Mouse (Mus musculus): Measurements from ENCODE around the gene Vps11. TPM values are rescaled to one million over a fixed set of nuclear protein-coding genes. Genes with fewer than 3 reads are reported as not detected.
"Not testable (repeated sequence)": the region's sequence is repeated elsewhere in the genome, so short reads cannot be mapped to it uniquely, and the experiment has no call there.

Vps11 gene
- total RNA-seq, 2 experiments from 2014 or later = 25.4 to 27.9 TPM

DNA sequence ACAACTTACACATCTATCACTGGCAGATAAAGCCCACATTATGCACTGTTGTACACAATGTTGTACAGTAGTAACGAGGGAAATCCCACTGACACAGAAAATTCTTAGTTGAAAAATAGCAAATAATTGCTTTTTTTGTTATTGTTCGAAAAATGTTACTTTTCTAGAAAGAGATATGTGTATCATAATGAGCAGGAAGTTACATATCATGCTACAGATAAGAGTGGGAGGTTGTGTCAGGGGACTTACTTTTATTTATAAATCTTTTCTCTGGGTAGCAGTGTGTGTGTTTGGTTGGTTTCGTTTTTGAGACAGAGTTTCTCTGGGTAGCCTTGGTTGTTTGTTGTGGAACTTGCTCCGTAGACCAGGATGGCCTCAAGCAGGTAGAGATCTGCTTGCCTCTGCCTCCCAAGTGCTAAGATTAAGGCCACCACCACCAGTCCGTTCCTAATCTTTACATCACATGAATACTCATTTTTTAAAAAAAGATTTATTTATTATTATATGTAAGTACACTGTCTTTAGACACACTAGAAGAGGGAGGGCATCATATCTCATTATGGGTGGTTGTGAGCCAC is 16.8 kb upstream of the Vps11 start:
- no peak for DNase-seq (ENCODE audit: low spot score in 2 of 2)

DNA sequence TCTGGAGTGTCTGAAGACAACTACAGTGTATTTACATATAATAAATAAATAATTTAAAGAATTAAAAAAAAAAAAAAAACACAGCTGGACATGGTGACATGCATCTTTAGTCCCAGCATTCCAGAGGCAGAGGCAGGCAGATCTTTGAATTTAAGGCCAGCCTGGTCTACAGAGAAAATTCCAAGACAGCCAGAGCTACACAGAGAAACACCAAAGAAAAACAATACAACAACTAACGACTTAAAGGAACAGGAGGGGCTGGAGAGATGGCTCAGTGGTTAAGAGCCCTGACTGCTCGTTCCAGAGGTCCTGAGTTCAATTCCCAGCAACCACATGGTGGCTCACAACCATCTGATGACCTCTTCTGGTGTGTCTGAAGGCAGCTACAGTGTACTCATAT is 15.9 kb upstream of the Vps11 start:
- DNase-seq (ENCODE audit: low spot score in 2 of 2) = not testable (repeated sequence)

DNA sequence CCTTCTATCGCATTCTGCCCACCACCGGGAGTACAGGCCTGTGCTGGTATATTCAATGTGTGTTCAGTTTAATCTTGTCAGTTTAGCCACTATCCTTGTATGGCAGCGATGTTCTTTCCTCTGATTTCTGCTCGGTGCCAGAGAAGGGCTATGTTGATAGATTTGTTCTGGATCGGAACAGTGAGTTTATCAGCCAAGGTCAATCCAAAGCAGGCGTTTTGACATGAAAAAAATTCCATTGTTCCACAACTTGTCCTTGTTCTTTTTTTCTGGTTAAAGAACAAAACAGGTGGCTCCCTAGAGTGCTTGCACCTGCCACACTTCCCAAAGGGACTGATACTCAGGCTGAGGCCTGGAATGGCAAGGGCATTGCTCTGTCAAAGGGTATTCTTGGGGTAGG is 14.7 kb upstream of the Vps11 start:
- no peak for DNase-seq (ENCODE audit: low spot score in 2 of 2)

DNA sequence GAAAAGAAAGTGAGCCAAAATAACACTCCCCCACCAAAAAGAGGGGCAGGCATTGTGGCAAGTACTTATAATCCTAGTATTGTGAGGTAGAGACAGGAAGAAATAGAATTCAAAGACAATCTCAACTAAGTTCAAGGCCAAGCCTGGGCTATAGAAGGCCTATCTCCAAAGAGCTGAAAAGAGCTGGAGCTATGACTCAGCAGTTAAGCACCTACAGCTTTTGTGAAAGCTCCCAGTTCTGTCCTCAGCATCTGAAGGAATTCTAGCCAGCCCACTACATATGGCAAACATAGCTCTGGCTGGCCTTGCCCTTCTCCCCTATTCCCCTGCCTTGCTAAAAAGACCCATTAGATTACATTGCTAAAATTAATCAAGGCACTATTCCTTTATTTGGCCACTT is 11.9 kb upstream of the Vps11 start:
- DNase-seq (ENCODE audit: low spot score in 2 of 2) = no peak

DNA sequence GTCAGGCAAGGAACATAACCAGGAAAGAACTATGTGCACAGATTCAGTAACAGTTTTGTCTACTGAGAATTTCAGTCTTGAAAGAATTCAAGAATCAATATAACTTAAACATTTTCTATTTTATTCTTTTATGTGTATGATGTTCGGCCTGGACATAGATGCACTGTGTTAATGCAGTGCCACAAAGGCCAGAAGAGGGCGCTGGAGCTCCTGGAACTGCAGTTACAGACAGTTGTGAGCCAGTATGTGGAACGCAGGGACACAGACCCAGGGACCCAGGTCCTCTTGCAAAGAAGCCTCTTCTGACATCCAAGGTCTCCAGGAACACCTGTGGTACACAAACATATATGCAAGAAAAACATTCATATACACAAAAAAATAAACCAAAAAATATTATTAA is 3.0 kb upstream of the Vps11 start:
- DNase-seq (ENCODE audit: low spot score in 2 of 2) = no peak

DNA sequence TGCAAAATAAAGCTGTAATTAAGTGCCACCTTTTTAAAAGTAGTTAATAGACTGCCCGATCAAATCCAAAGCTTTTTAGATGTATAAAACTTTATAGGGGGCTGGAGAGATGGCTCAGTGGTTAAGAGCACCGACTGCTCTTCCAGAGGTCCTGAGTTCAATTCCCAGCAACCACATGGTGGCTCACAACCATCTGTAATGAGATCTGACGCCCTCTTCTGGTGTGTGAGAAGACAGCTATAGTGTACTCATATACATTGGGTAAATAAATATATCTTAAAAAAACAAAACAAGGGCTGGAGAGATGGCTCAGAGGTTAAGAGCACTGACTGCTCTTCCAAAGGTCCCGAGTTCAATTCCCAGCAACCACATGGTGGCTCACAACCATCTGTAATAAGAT is 461 bp upstream of the Vps11 start:
- DNase-seq (ENCODE audit: low spot score in 2 of 2) = not testable (repeated sequence)

DNA sequence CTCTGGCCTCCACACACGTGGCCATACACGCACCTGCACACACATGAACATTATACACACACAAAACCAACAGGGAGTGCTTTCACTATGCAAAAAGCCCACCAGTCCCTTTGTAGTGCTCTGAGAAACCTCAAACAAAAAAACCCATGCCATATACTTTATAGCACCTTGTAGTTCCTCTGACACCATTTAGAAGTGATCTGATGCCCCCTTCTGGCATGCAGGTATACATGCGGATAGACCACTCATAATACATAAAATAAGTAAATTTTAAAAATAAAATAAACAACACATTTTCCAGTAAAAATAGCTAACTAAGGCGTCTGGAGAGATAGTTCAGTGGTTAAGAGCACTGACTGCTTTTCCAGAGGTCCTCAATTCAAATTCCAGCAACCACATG is 4.3 kb downstream of the Vps11 start:
- no peak for DNase-seq (ENCODE audit: low spot score in 2 of 2)

DNA sequence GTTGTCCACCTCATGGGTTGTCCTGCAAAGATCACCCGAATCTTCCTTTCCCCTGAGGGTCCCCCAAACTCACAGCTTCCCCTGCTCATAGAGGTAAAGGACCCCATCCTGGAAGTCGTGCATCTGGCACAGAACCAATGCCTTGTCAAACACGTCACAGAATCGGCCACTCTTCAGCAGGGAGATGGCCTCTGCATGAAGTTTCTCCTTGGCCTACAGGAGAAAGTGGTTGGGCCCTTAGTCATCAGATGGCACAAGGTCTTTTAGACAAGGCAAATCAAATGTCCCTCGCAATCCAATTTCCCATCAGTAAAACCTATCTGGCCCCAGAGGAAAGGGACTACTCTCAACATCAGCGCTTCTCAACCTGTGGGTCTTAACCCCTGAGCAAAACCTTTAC is 8.3 kb downstream of the Vps11 start:
- no peak for DNase-seq (ENCODE audit: low spot score in 2 of 2)

DNA sequence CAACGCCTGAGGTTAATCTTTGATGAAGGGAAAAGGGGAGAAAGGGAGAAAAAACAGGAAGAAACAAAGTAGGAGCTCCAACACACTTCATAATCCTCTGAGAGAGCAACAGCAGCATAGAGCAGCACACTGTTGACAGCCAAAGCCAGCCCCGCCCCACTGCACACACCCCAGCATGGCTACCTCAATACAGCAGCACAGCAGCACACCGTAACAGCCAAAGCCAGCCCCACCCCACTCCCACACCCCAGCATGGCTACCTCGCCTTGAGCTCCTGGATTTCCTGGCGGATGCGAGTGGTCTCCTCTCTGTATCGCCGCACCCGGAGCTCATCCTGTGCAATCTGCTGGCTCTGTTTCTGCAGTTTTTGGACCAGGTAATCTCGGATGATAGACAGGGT is 9.1 kb downstream of the Vps11 start:
- no peak for DNase-seq (ENCODE audit: low spot score in 2 of 2)

DNA sequence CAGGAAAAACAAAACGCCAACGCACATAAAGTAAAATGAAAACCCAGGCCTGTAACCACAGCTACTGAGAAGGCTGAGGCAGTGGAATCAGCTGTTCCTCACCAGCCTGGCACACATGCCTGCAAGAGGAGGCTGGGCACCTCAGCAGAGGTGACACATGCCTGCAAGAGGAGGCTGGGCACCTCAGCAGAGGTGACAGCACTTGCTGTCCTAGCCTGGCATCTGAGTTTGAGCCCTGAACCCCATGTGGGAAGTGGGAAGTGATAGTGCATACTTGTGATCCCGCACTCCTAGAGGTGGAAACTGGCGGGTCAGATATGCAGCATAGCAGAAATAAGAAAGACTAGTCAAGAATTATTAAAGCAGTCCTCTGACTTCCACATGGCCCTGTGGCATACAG is 10.1 kb downstream of the Vps11 start:
- no peak for DNase-seq (ENCODE audit: low spot score in 2 of 2)

DNA sequence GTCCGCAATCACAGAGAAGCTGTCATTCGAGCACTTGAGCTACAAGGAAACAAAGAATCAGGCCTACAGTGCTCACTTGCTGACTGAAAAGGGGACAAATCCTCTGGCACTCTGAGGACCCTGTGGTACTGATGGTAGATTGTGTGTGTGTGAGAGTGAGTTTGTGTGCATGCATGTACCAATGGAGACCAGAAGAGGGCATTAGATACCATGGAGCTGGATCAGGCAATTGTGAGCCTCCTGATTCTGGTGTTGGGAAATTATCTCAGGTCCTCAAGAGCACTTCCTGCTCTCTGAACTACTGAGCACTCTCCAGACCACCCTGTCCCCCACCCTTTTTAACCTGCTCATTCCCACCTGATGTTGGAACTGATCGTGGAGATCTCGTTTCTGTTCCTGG is 12.9 kb downstream of the Vps11 start:
- no peak for DNase-seq (ENCODE audit: low spot score in 2 of 2)

DNA sequence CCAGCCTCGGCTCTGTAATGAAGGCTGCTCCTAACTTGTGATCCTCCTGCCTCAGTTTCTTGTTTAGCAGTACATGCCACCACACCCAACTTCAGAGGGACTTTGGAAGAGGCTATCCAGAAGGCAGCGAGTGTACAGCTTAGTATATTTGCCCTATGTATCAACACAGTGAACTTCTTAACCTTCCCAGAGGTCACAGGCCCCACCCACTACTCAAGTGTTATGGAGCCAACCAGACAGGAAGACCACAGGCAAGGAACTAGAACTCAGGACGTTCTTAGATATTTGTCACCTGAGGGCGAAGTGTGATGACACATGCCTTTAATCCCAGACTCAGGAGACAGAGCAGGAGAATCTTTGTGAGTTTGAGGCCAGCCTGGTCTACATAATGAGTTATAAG is 13.8 kb downstream of the Vps11 start:
- no peak for DNase-seq (ENCODE audit: low spot score in 2 of 2)

DNA sequence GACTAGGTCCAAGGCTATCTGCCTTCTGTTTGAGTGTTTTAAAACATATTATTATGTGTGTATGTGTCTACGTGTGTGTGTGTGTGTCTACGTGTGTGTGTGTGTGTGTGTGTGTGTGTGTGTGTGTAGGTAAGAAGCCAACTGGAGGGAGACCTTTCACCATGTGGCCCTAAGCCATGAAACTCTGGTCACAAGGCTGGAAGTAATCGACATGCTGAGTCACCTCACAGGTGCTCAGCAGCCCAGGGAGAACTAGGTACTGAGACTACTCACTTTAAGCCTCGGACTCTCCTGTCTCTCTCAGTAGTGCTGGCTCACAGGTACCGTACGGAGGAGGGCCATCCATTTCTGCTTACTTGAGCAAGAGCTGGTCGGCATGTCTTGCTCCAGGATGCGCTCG is 14.3 kb downstream of the Vps11 start:
- DNase-seq (ENCODE audit: low spot score in 2 of 2) = no peak

DNA sequence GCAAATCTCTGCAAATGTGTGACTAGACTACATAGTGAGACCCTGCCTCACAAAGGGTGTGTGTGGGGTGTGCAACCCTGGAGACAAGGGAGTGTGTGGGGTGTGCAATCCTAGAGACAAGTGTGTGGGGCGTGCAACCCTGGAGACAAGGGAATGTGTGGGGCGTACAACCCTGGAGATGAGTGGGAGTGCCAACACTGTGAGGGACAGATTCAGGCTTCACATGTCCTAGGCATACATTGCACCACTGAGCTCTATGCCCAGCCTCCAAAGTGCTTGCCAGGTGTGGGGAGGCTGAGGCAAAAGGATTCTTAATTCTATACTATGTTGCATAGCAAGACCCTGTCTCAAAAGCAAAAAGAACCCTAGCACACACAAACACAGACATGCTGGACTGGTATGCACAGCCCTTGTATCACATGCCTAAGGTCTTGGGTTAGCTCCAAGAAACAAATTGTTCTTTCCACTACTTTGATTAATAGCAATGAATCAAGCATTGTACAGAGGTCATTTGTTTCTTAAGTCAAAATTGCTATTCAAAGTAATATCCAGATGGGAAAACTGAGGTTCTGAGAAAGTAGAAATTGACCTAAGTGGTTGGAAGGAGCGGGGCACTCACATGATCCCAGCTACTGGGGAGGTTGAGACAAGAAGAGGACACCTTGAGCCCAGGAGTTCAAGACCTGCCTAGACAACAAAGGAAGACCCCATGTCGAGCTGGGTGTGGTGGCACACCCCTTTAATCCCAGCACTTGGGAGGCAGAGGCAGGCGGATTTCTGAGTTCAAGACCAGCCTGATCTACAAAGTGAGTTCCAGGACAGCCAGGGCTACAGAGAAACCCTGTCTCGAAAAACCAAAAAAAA is 15.7 kb downstream of the Vps11 start:
- no peak for DNase-seq (ENCODE audit: low spot score in 2 of 2)

DNA sequence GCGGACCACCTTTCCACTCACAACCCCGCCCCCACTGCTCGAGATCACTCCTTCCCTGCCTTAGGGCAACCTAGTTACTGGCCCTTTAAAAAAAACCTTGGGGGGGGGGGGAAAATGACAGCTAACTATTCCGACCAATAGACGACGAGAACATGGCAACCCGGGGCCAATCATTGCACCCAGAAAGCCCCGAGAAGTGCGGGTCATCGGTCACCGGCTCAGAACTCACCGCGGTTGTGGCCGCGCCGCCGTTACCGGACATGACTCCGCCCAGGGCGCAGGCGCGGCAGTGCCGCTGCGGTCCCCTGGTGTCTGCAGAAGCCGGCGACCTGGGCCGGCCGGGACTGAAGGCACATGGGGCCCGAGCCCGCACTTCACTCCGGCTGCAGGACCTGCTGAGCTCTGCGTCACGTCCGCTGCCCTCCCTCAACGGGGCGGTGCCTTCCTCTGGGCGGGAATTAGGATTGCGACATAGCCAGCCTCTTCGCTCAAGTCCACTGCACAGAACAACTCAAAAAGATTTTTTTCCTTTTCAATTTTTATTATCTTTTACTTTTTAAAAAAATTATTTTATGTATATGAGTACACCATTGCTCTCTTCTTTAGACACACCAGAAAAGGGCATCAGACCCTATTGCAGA is 17.6 kb downstream of the Vps11 start, which contains the start of gene Hmbs:
Gene Hmbs, minus strand, starts transcription at position 448 of the 641 bp plus-strand sequence.
- DNase-seq (ENCODE audit: low spot score in 2 of 2) = peak; percentile 80 to 92

DNA sequence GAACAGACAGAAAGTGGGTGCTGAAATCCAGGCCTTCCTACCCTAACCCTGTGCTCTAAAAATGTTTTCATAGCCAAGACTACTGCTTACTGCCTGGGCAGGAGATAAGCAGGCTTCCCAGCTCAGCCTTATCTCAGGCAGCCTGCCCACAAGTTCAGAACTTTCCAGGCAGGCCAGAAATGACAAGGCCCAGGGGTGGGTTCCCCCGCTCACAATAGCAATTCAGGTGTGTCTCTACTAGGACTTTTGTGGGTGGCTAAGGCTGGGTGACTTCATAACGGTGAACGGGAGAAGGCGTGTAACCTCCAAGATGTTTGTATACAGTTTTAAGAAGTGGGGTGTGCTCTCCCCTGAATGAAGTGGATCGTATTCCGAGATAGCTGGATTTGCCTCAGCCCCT is 18.2 kb downstream of the Vps11 start:
- no peak for DNase-seq (ENCODE audit: low spot score in 2 of 2)

DNA sequence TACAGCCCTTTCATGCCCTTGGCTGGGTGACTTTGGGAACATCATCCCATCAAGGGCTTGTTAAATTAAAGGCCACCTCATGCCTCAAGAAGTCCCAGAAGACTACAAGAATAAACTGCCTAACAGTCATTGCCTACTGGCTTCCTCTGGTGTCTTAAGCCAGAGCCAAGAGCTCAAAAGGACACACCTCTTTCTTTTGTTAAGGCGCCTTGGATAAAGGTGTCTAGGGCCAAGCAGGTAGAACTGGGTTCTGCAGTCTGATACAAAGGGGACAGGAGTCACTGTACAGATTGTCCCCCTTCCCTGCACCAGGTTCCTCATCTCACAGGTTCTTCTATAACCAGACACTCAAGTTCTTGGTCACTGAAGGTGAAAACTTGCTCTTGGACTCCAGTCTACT is 18.9 kb downstream of the Vps11 start:
- no peak for DNase-seq (ENCODE audit: low spot score in 2 of 2)

DNA sequence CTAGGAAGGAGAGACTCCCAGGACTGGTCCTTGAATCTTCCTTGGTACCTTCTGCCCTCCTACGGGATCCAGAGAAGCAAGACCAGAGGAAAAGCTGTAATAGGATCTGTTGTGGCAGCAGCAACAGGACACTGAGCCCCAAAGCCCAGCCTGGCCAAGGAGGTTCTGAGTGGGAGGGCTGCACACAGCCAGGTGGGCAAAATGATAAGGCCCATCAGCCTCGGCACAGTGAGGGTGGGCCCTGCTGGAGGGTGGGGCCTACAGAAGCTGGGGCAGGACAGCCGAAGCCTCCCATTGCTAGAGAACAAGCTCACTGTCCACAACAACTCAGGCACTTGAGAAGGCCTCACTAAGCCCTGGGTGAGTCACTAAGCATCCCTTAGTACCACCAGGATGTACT is 19.3 kb downstream of the Vps11 start:
- DNase-seq (ENCODE audit: low spot score in 2 of 2) = no peak

DNA sequence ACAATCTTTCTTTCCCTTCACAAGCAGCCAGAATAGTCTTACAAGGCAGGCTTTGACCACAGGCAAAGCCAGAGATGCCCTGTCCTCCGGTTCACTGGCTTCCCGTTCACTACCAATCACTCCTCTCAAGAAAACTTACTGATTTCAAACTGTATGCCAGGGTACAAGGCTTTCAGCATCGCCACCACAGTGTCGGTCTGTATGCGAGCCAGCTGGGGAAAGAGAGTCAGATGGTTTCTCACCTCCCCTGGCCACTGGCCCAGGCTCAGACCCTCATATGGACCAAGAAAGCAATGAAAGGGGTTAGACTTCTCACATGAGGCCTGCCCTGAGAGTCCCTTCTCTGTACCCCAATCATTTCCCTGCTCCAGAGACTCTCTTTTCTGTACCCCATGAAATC is 20.0 kb downstream of the Vps11 start:
- no peak for DNase-seq (ENCODE audit: low spot score in 2 of 2)

DNA sequence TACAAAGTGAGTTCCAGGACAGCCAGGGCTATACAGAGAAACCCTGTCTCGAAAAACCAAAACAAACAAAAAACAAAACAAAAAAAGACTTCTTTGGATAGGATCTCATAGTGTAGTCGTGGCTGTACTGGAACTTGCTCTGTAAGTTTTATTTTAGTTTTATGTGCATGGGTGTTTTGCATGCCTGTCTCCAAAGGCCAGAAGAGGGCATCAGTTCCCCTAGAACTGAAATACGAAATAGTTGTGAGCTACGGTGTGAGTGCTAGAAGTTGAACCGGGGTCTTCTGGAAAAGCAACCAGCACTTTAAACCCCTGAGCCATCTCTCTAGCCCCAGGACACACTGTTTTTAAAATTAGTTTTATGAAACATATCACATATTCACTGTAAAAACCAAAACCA is 22.9 kb downstream of the Vps11 start:
- no peak for DNase-seq (ENCODE audit: low spot score in 2 of 2)

DNA sequence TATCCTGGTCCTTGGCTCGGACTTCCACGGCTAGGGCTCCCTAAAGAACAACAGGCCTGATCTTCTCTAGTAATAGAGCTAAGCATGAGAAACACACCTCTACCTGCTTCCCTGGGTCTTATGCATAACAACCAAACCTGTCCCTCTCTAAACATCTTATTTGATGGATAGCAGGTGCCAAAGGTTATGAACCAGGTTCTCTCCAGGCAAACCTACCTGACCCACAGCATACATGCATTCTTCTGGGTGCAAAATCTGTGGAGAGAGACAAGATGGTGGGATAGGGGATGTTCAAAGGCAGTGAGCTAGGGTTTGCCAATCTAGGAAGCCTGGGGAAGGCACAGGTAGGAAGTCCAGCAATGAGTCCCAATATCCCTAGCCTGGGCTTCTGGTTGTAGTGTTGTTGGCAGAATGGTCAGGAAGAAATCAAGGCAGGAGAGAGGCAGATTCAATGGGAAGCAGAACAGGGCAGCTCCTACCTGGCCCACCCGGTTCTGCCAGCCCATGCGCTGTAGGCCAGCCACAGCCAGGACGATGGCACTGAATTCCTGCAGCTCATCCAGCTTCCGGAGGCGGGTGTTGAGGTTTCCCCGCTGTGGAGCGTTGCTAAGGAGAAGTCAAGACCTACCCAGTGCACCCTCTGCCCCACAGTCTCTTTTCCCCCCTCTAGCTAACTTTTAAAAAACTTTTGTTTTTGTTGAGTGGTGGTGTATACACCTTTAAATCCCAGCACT is 23.9 kb downstream of the Vps11 start:
- no peak for DNase-seq (ENCODE audit: low spot score in 2 of 2)

DNA sequence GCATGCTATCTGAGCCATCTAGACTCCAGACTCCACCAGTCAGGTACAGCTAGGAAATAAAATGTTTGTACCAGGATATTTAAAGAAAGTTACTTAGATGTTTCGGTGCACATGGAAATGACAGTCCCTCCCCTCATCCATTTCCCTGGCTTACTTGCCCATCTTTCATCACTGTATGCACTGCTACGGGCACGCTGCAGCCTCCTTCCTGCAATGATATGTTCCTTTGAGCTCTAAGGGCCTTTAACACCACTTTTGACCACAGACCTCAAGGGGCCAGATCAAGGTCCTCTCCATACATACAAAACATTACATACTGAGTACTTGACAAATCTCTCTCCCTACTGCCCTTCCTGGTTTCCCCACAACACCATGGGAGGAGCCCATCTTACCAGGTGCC is 24.5 kb downstream of the Vps11 start:
- DNase-seq (ENCODE audit: low spot score in 2 of 2) = no peak

Measured in gastrocnemius, postnatal 4 days (tissue).